In the genomic region with DNA sequence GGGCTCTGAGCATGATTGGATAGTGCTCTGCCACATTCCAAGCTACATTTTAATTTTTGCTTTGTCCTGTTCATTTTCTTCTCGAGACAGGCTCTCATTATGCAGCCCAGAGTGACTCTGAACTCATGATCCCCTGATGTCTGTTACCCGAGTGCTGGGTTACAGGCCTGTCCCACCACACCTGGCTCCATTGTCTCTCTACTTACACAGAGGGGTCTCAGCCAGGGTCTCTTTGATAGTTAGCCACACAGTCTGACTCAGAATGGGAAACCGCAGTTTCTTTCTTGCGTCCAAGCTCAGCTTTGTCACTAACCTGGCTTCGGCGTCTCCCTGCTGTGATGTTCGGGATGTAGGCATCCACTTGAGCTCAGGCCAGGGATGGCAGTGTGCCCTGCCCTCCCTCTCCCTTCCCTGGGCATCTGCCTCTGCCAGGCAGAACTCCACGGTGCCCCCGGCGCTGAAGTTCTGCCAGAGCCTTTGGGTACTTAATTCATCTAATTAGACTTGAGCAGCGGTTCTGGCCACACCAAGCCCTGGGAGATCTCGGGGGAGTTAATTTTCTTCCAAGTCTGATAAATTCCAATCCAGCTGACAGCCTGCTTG, we compare ENCODE assay signal across 9 mouse cellular contexts. TPM values are rescaled to one million over a fixed set of nuclear protein-coding genes. Genes with fewer than 3 reads are reported as not detected.
DNase-seq lines count a peak whose midpoint lies in the region; ATAC-seq lines count a peak whose summit lies in the region.
"Had no signal": no experiment of that assay in that cellular context is flagged by ENCODE, and none has a peak within 500 bp of the region (broad histone marks: within the 10 kb centered on the region; RNA-seq: fewer than 3 reads in every experiment).

No protein-coding gene starts in this region.

- H3K9me3 ChIP-seq in midbrain, embryonic 10.5 days (replicated peaks) = no peaks in the 10 kb centered on the region
- no peaks in the 10 kb centered on the region for H3K9me3 ChIP-seq in midbrain, embryonic 11.5 days (ENCODE audit: control insufficient read depth, low read length)
- no peaks in the 10 kb centered on the region for H3K9me3 ChIP-seq in forebrain, embryonic 16.5 days (ENCODE audit: control insufficient read depth, low read length)

- peaks cover 37% of the 10 kb centered on the region for H3K4me1 ChIP-seq in midbrain, embryonic 10.5 days
- H3K4me1 ChIP-seq in midbrain, embryonic 11.5 days (ENCODE audit: control insufficient read depth, insufficient read depth, low read length) = peaks cover 10% of the 10 kb centered on the region
- H3K4me1 ChIP-seq in forebrain, embryonic 16.5 days (replicated peaks; ENCODE audit: control insufficient read depth, insufficient read depth, low read length) = peaks cover 21% of the 10 kb centered on the region

- H3K4me2 ChIP-seq in midbrain, embryonic 11.5 days = no peak overlapping the region
- H3K4me2 ChIP-seq in forebrain, embryonic 16.5 days (ENCODE audit: low read length) = no peak overlapping the region

- no peaks in the 10 kb centered on the region for H3K36me3 ChIP-seq in midbrain, embryonic 10.5 days
- H3K36me3 ChIP-seq in midbrain, embryonic 11.5 days (ENCODE audit: control insufficient read depth, insufficient read depth, low read length) = no peaks in the 10 kb centered on the region
- no peaks in the 10 kb centered on the region for H3K36me3 ChIP-seq in forebrain, embryonic 16.5 days (ENCODE audit: control insufficient read depth, insufficient read depth)

- no peak for DNase-seq in midbrain, embryonic 10.5 days (ENCODE audit: low spot score)
- DNase-seq in midbrain, embryonic 11.5 days (ENCODE audit: low spot score, missing footprints) = no peak
- DNase-seq in left cerebral cortex, postnatal 25 days (ENCODE audit: low spot score in 2 of 2) = peak; percentile 45 to 53
- no peak for DNase-seq in ovary, adult 18-20 months (ENCODE audit: low spot score)
- DNase-seq in spleen, adult 18-20 months = no peak

- peaks cover 24% of the 10 kb centered on the region for H3K27me3 ChIP-seq in midbrain, embryonic 10.5 days (ENCODE audit: low read depth, poor library complexity, severe bottlenecking)
- H3K27me3 ChIP-seq in midbrain, embryonic 11.5 days (ENCODE audit: control insufficient read depth, insufficient read depth, low read length) = peaks cover 3% of the 10 kb centered on the region
- peaks cover 2% of the 10 kb centered on the region; the same call in 1 of the 2 replicates for H3K27me3 ChIP-seq in forebrain, embryonic 16.5 days (replicated peaks; ENCODE audit: control insufficient read depth, insufficient read depth, low read length)

- intact Hi-C loops in left cerebral cortex, postnatal 25 days (cut with DNase I) = no loop called here

- H3K9ac ChIP-seq in midbrain, embryonic 11.5 days (ENCODE audit: low read length) = no peak overlapping the region
- H3K9ac ChIP-seq in forebrain, embryonic 16.5 days (replicated peaks; ENCODE audit: low read depth, low read length) = no peak overlapping the region

- H3K4me3 ChIP-seq in midbrain, embryonic 10.5 days = no peak overlapping the region
- no peak overlapping the region for H3K4me3 ChIP-seq in midbrain, embryonic 11.5 days (ENCODE audit: low read depth, low read length)
- no peak overlapping the region for H3K4me3 ChIP-seq in forebrain, embryonic 16.5 days (replicated peaks; ENCODE audit: low read length)

- WGBS in midbrain, embryonic 10.5 days = 66% methylated on average over 12 of the region's 12 CpGs
- WGBS in midbrain, embryonic 11.5 days = 65% methylated on average over 12 of the region's 12 CpGs
- WGBS in forebrain, embryonic 16.5 days = 14% methylated on average over 12 of the region's 12 CpGs

- ATAC-seq in midbrain, embryonic 11.5 days (ENCODE audit: low FRiP score) = no peak
- peak; percentile 73 for ATAC-seq in forebrain, embryonic 16.5 days
- no peak for ATAC-seq in erythroid progenitor cell, adult 5-6 weeks (replicated peaks; ENCODE audit: low FRiP score, poor library complexity, severe bottlenecking)
- ATAC-seq: Patski had no signal

- peak overlapping the region; percentile 63 for H3K27ac ChIP-seq in midbrain, embryonic 10.5 days (replicated peaks)
- H3K27ac ChIP-seq in midbrain, embryonic 11.5 days (ENCODE audit: low read depth, low read length) = no peak overlapping the region
- H3K27ac ChIP-seq in forebrain, embryonic 16.5 days (ENCODE audit: low read length) = peak overlapping the region; percentile 1; the same call in 1 of the 2 replicates
- H3K27ac ChIP-seq: stomach, postnatal 0 days had no signal

RNA-seq across cellular contexts. Expression of a gene that starts 20.6 kb away (rescaled TPM):
- 15.5 and 16.0 TPM in 2 replicates for polyA plus RNA-seq in midbrain, embryonic 10.5 days (2016; fragmentation: Nextera tagmentation; extraction: Ambion mirVana)
- 7.6 and 9.9 TPM in 2 replicates for polyA plus RNA-seq in midbrain, embryonic 11.5 days (2014; fragmentation: Nextera tagmentation; extraction: Ambion mirVana)
- polyA plus RNA-seq in forebrain, embryonic 16.5 days (2015; fragmentation: Nextera tagmentation; extraction: Ambion mirVana) = 11.9 and 12.4 TPM in 2 replicates
- 1 to 10 TPM; 6.5 to 7.2 TPM for total RNA-seq in left cerebral cortex, postnatal 25 days (2021)
- not detected in 2 replicates for total RNA-seq in erythroid progenitor cell, adult 5-6 weeks (2015; ENCODE audit: low replicate concordance)
- not detected in 2 replicates for total RNA-seq in erythroid progenitor cell, adult 5-6 weeks (2017; ENCODE audit: low replicate concordance)

Comparison
In these comparisons a context has a peak if more than half of its experiments do, and no peak if none do; other contexts are left out.
1. DNase-seq: peak in left cerebral cortex, postnatal 25 days (2 of 2); none in midbrain, embryonic 10.5 days (single experiment), midbrain, embryonic 11.5 days (single experiment), ovary, adult 18-20 months (single experiment) and spleen, adult 18-20 months (0 of 2).